Mouse (Mus musculus): ENCODE data around the gene Prss16. TPM values are rescaled to one million over a fixed set of nuclear protein-coding genes. Genes with fewer than 3 reads are reported as not detected.
"Not testable (repeated sequence)": the region's sequence is repeated elsewhere in the genome, so short reads cannot be mapped to it uniquely, and the experiment has no call there.

Gene Prss16
- polyA plus RNA-seq, 1 experiment from 2014 or later: 0.09 TPM

GRCm38 (mm10) chr13:22041651-22042567 is 32.4 kb upstream of the Prss16 start:
- Histone ChIP-seq H3K4me3 (replicated peaks) (peak overlapping the region; percentile 44), H3K27me3 (replicated peaks) (no peaks in the 10 kb centered on the region), H3K36me3 (no peaks in the 10 kb centered on the region), H3K27ac (replicated peaks) (peak overlapping the region; percentile 78), H3K4me1 (peaks cover 24% of the 10 kb centered on the region), H3K9me3 (replicated peaks) (no peaks in the 10 kb centered on the region), H3K4me2 (peak overlapping the region; percentile 78), H3K9ac (replicated peaks) (peak overlapping the region; percentile 26; the same call in 1 of the 2 replicates)
- WGBS: 3% methylated on average over 13 of the region's 13 CpGs
- no peak for ATAC-seq (ENCODE audit: low FRiP score)

- H3K4me3 ChIP-seq (replicated peaks): peak within 1 kb of the TSS; percentile 44
- peaks cover 31% of the 10 kb centered on the region for H3K4me1 ChIP-seq
- peak within 1 kb of the TSS; percentile 82 for H3K27ac ChIP-seq (replicated peaks)
- WGBS: under 1% methylated on average over 25 of the region's 27 CpGs
- H3K27me3 ChIP-seq (replicated peaks); H3K36me3 ChIP-seq; H3K9me3 ChIP-seq (replicated peaks): not testable (repeated sequence)
- peak; percentile 72 for ATAC-seq (ENCODE audit: low FRiP score)
- H3K9ac ChIP-seq (replicated peaks): peak within 1 kb of the TSS; percentile 36
- peak within 1 kb of the TSS; percentile 78 for H3K4me2 ChIP-seq
Observed at GRCm38 (mm10) chr13:22041142-22041536, 31.6 kb upstream of the Prss16 start, which contains the start of gene Hist1h4i. TSS of gene Hist1h4i (minus strand) at chr13:22041362.

- Histone ChIP-seq H3K4me2 (peak overlapping the region; percentile 78), H3K9me3 (replicated peaks) (no peaks in the 10 kb centered on the region), H3K27ac (replicated peaks) (peak overlapping the region; percentile 82), H3K9ac (replicated peaks) (peak overlapping the region; percentile 36), H3K4me3 (replicated peaks) (peak overlapping the region; percentile 39), H3K4me1 (peaks cover 32% of the 10 kb centered on the region), H3K27me3 (replicated peaks) (no peaks in the 10 kb centered on the region), H3K36me3 (no peaks in the 10 kb centered on the region)
- peak; percentile 4 for ATAC-seq (ENCODE audit: low FRiP score)
- WGBS: under 1% methylated on average over 23 of the region's 24 CpGs
Observed at GRCm38 (mm10) chr13:22040464-22041141, 31.1 kb upstream of the Prss16 start.

GRCm38 (mm10) chr13:22039951-22040463 is 30.5 kb upstream of the Prss16 start:
- Histone ChIP-seq H3K36me3 (no peaks in the 10 kb centered on the region), H3K9ac (replicated peaks) (no peak overlapping the region), H3K27me3 (replicated peaks) (no peaks in the 10 kb centered on the region), H3K4me2 (peak overlapping the region; percentile 78), H3K4me3 (replicated peaks) (no peak overlapping the region; the same call in 1 of the 2 replicates), H3K4me1 (peaks cover 32% of the 10 kb centered on the region), H3K9me3 (replicated peaks) (no peaks in the 10 kb centered on the region), H3K27ac (replicated peaks) (no peak overlapping the region)
- whole genome bisulfite sequencing: 11% methylated on average over 2 of the region's 2 CpGs
- ATAC-seq (ENCODE audit: low FRiP score): no peak

GRCm38 (mm10) chr13:22039364-22039763 is 29.8 kb upstream of the Prss16 start:
- WGBS: 67% methylated on average over 5 of the region's 5 CpGs
- Histone ChIP-seq H3K27me3 (replicated peaks) (no peaks in the 10 kb centered on the region), H3K4me2 (no peak overlapping the region), H3K9me3 (replicated peaks) (no peaks in the 10 kb centered on the region), H3K4me1 (peaks cover 37% of the 10 kb centered on the region), H3K36me3 (no peaks in the 10 kb centered on the region), H3K27ac (replicated peaks) (no peak overlapping the region), H3K4me3 (replicated peaks) (no peak overlapping the region), H3K9ac (replicated peaks) (no peak overlapping the region)
- no peak for ATAC-seq (ENCODE audit: low FRiP score)

GRCm38 (mm10) chr13:22037415-22037814 is 27.9 kb upstream of the Prss16 start:
- H3K36me3 ChIP-seq: no peaks in the 10 kb centered on the region
- H3K9ac ChIP-seq (replicated peaks): no peak overlapping the region
- H3K27me3 ChIP-seq (replicated peaks): no peaks in the 10 kb centered on the region
- no peak overlapping the region for H3K4me2 ChIP-seq
- ATAC-seq (ENCODE audit: low FRiP score): no peak
- peaks cover 30% of the 10 kb centered on the region for H3K4me1 ChIP-seq
- H3K27ac ChIP-seq (replicated peaks): no peak overlapping the region
- WGBS: 70% methylated on average over 2 of the region's 2 CpGs
- no peak overlapping the region for H3K4me3 ChIP-seq (replicated peaks)
- H3K9me3 ChIP-seq (replicated peaks): no peaks in the 10 kb centered on the region

- no peak for ATAC-seq (ENCODE audit: low FRiP score)
- Histone ChIP-seq H3K27me3 (replicated peaks) (no peaks in the 10 kb centered on the region), H3K27ac (replicated peaks) (no peak overlapping the region), H3K4me3 (replicated peaks) (0 out of 2 replicates have a peak overlapping the region, but pooled peaks have one; percentile 40), H3K36me3 (no peaks in the 10 kb centered on the region), H3K9ac (replicated peaks) (no peak overlapping the region; the same call in 1 of the 2 replicates), H3K4me2 (peak overlapping the region; percentile 70), H3K4me1 (peaks cover 26% of the 10 kb centered on the region), H3K9me3 (replicated peaks) (no peaks in the 10 kb centered on the region)
- WGBS: 68% methylated on average over 3 of the region's 3 CpGs
Observed at GRCm38 (mm10) chr13:22036986-22037385, 27.4 kb upstream of the Prss16 start.

- H3K4me3 ChIP-seq (replicated peaks): peak overlapping the region; percentile 40
- no peaks in the 10 kb centered on the region for H3K9me3 ChIP-seq (replicated peaks)
- H3K9ac ChIP-seq (replicated peaks): peak overlapping the region; percentile 44
- H3K36me3 ChIP-seq: no peaks in the 10 kb centered on the region
- peaks cover 22% of the 10 kb centered on the region for H3K4me1 ChIP-seq
- H3K4me2 ChIP-seq: peak overlapping the region; percentile 70
- H3K27ac ChIP-seq (replicated peaks): peak overlapping the region; percentile 63; the same call in 1 of the 2 replicates
- H3K27me3 ChIP-seq (replicated peaks): no peaks in the 10 kb centered on the region
- 1% methylated on average over 22 of the region's 23 CpGs for WGBS
- ATAC-seq (ENCODE audit: low FRiP score): peak; percentile 29
Observed at GRCm38 (mm10) chr13:22036149-22036956, 26.8 kb upstream of the Prss16 start.

- not testable (repeated sequence) for H3K36me3 ChIP-seq; H3K27me3 ChIP-seq (replicated peaks); H3K9me3 ChIP-seq (replicated peaks)
- peak within 1 kb of the TSS; percentile 40 for H3K4me3 ChIP-seq (replicated peaks)
- peak within 1 kb of the TSS; percentile 44 for H3K9ac ChIP-seq (replicated peaks)
- peaks cover 18% of the 10 kb centered on the region for H3K4me1 ChIP-seq
- peak within 1 kb of the TSS; percentile 63; the same call in 1 of the 2 replicates for H3K27ac ChIP-seq (replicated peaks)
- WGBS: under 1% methylated on average over 22 of the region's 69 CpGs
- H3K4me2 ChIP-seq: peak within 1 kb of the TSS; percentile 70
- peak; percentile 98 for ATAC-seq (ENCODE audit: low FRiP score)
Observed at GRCm38 (mm10) chr13:22035267-22036148, 26.0 kb upstream of the Prss16 start, which contains the start of the genes Hist1h2ah and Hist1h2bk. TSS of gene Hist1h2ah (minus strand) at chr13:22035568. TSS of gene Hist1h2bk (plus strand) at chr13:22035870.
